Mouse (Mus musculus): ENCODE measurements around the gene Rad51b. TPM values are rescaled to one million over a fixed set of nuclear protein-coding genes. Genes with fewer than 3 reads are reported as not detected.

Rad51b gene
- total RNA-seq, 1 experiment from 2014 or later: 12.7 TPM

GRCm38 (mm10) chr12:79691929-79692862 lies 395.1 kb downstream of the Rad51b start:
- peak; percentile 48 to 64; a peak in 2 of 4 replicates for ATAC-seq (replicated peaks in 1 of 2; ENCODE audit: insufficient read depth in 1 of 2, low FRiP score in 2 of 2, low TSS enrichment in 1 of 2, low read depth in 1 of 2, poor library complexity in 2 of 2, severe bottlenecking in 2 of 2)

- ATAC-seq (replicated peaks in 1 of 2; ENCODE audit: insufficient read depth in 1 of 2, low FRiP score in 2 of 2, low TSS enrichment in 1 of 2, low read depth in 1 of 2, poor library complexity in 2 of 2, severe bottlenecking in 2 of 2): no peak
Measured at GRCm38 (mm10) chr12:79695832-79696434, 398.9 kb downstream of the Rad51b start.

GRCm38 (mm10) chr12:79703555-79703954 lies 406.5 kb downstream of the Rad51b start:
- ATAC-seq (replicated peaks in 1 of 2; ENCODE audit: insufficient read depth in 1 of 2, low FRiP score in 2 of 2, low TSS enrichment in 1 of 2, low read depth in 1 of 2, poor library complexity in 2 of 2, severe bottlenecking in 2 of 2): no peak

- no peak for ATAC-seq (replicated peaks in 1 of 2; ENCODE audit: insufficient read depth in 1 of 2, low FRiP score in 2 of 2, low TSS enrichment in 1 of 2, low read depth in 1 of 2, poor library complexity in 2 of 2, severe bottlenecking in 2 of 2)
Measured at GRCm38 (mm10) chr12:79705501-79706266, 408.6 kb downstream of the Rad51b start.

- ATAC-seq (replicated peaks in 1 of 2; ENCODE audit: insufficient read depth in 1 of 2, low FRiP score in 2 of 2, low TSS enrichment in 1 of 2, low read depth in 1 of 2, poor library complexity in 2 of 2, severe bottlenecking in 2 of 2): no peak
Measured at GRCm38 (mm10) chr12:79707565-79708422, 410.7 kb downstream of the Rad51b start.

- ATAC-seq (replicated peaks in 1 of 2; ENCODE audit: insufficient read depth in 1 of 2, low FRiP score in 2 of 2, low TSS enrichment in 1 of 2, low read depth in 1 of 2, poor library complexity in 2 of 2, severe bottlenecking in 2 of 2): no peak
Measured at GRCm38 (mm10) chr12:79708423-79708733, 411.3 kb downstream of the Rad51b start.

GRCm38 (mm10) chr12:79713286-79713685 lies 416.2 kb downstream of the Rad51b start:
- ATAC-seq (replicated peaks in 1 of 2; ENCODE audit: insufficient read depth in 1 of 2, low FRiP score in 2 of 2, low TSS enrichment in 1 of 2, low read depth in 1 of 2, poor library complexity in 2 of 2, severe bottlenecking in 2 of 2): no peak

- no peak for ATAC-seq (replicated peaks in 1 of 2; ENCODE audit: insufficient read depth in 1 of 2, low FRiP score in 2 of 2, low TSS enrichment in 1 of 2, low read depth in 1 of 2, poor library complexity in 2 of 2, severe bottlenecking in 2 of 2)
Measured at GRCm38 (mm10) chr12:79714484-79714883, 417.4 kb downstream of the Rad51b start.

GRCm38 (mm10) chr12:79715506-79716345 lies 418.6 kb downstream of the Rad51b start:
- ATAC-seq (replicated peaks in 1 of 2; ENCODE audit: insufficient read depth in 1 of 2, low FRiP score in 2 of 2, low TSS enrichment in 1 of 2, low read depth in 1 of 2, poor library complexity in 2 of 2, severe bottlenecking in 2 of 2): no peak

GRCm38 (mm10) chr12:79719091-79719846 lies 422.2 kb downstream of the Rad51b start:
- no peak for ATAC-seq (replicated peaks in 1 of 2; ENCODE audit: insufficient read depth in 1 of 2, low FRiP score in 2 of 2, low TSS enrichment in 1 of 2, low read depth in 1 of 2, poor library complexity in 2 of 2, severe bottlenecking in 2 of 2)

GRCm38 (mm10) chr12:79719847-79720201 lies 422.7 kb downstream of the Rad51b start:
- ATAC-seq (replicated peaks in 1 of 2; ENCODE audit: insufficient read depth in 1 of 2, low FRiP score in 2 of 2, low TSS enrichment in 1 of 2, low read depth in 1 of 2, poor library complexity in 2 of 2, severe bottlenecking in 2 of 2): no peak

GRCm38 (mm10) chr12:79724875-79725274 lies 427.8 kb downstream of the Rad51b start:
- ATAC-seq (replicated peaks in 1 of 2; ENCODE audit: insufficient read depth in 1 of 2, low FRiP score in 2 of 2, low TSS enrichment in 1 of 2, low read depth in 1 of 2, poor library complexity in 2 of 2, severe bottlenecking in 2 of 2): no peak

GRCm38 (mm10) chr12:79725711-79726110 lies 428.6 kb downstream of the Rad51b start:
- no peak for ATAC-seq (replicated peaks in 1 of 2; ENCODE audit: insufficient read depth in 1 of 2, low FRiP score in 2 of 2, low TSS enrichment in 1 of 2, low read depth in 1 of 2, poor library complexity in 2 of 2, severe bottlenecking in 2 of 2)

GRCm38 (mm10) chr12:79726116-79726515 lies 429.0 kb downstream of the Rad51b start:
- ATAC-seq (replicated peaks in 1 of 2; ENCODE audit: insufficient read depth in 1 of 2, low FRiP score in 2 of 2, low TSS enrichment in 1 of 2, low read depth in 1 of 2, poor library complexity in 2 of 2, severe bottlenecking in 2 of 2): no peak

- no peak for ATAC-seq (replicated peaks in 1 of 2; ENCODE audit: insufficient read depth in 1 of 2, low FRiP score in 2 of 2, low TSS enrichment in 1 of 2, low read depth in 1 of 2, poor library complexity in 2 of 2, severe bottlenecking in 2 of 2)
Measured at GRCm38 (mm10) chr12:79726959-79727358, 429.9 kb downstream of the Rad51b start.

Data from hematopoietic stem cell, adult 5-6 weeks (primary cell).